Mouse (Mus musculus) spleen, embryonic (tissue): ENCODE results near the gene Exoc6b.

Experiments
- CTCF ChIA-PET: fragments of 350-600 bp; sonication (Branson Sonifier 250); formaldehyde crosslinking; loops from one replicate; lab custom pipeline; 2022; lab: Charles Lee

The Exoc6b gene

DNA sequence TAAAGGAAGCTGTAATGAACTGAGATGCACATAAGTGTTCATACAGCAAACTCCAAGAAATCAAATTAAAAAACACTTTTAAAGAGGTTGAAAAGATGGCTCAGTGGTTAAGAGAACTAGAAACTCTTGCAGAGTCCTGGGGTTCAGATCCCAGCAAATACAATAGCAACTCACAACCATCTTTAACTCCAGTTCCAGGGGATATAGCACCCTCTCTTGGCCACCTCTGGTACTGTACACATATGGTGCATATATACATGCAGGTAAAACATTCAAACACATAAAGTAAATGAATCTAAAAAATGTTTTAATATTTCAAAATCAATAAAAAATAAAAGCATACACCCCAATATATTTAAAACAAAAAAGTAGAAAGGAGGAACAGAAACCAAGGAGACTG lies 73.9 kb downstream of the Exoc6b start:
- CTCF ChIA-PET, result no interaction called here

DNA sequence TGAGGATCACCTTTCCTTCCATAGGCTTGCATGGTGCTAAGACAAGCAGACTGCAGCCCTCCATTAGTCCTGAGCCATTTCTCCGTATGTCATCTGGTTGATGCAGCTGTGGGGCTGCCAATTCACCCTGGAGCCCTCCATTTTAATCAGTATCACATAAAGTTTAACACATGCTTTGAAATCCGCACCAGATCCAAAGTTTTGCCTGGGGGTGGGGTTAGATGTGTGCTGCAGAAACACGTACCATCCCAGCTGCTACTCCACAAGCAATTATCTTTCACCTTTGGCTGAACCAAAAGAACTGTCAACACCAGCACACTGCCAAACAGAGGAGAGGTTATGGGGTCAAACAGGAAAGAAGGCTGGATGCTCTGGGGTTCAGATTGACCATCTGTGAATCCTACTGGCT lies 92.7 kb downstream of the Exoc6b start:
- CTCF ChIA-PET, result no interaction called here

DNA sequence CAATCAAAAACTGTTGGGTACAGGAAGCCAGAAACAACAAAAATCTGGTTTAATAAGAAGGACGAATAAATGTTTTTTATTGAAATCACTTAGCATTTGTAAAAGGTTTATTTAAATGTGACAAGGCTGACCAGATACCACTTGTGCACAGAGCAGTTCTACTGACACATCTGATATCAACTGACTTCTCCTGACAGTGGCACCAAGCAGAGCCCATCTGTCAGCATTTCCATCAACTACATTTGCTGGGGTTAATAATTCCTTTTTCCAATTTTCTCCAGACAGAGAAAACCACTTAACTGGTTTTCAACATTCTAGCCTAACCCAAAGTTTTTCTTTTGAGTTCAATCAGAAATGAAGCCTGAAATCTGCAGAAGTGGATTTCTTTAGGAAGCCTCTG lies 100.8 kb downstream of the Exoc6b start:
- CTCF ChIA-PET, result no interaction called here

DNA sequence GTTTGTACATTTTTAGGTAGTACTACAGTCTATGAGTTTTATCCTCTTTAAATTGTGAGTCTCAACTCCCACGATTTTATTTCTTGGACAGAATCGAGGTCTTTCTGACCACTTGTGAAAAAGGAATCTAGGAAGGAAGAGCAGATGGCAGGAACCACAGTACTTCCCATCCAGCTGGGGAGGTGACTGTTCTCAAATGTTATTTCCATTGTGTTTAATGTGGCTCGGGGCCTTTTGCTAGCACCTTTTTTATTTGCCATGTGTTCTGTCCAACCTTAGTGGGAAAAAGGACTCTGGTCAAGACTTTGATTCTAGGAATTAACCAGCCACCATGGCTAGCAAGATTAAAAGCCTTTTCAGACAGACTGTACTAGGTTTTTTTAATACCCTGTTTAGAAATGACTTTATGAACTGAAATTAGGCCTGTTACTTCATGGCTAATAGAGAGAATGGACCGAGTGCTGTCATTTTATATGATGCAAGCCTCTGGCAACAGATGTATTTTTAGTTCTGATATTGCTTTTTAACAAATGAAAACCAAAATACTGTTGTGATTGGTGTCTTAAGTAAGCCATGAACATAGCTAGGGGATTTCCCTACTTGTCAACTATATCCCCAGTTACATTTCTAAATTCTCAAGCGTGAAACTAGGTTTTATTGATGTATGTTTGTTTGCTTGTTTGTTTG lies 104.4 kb downstream of the Exoc6b start:
- CTCF ChIA-PET, result no interaction called here

DNA sequence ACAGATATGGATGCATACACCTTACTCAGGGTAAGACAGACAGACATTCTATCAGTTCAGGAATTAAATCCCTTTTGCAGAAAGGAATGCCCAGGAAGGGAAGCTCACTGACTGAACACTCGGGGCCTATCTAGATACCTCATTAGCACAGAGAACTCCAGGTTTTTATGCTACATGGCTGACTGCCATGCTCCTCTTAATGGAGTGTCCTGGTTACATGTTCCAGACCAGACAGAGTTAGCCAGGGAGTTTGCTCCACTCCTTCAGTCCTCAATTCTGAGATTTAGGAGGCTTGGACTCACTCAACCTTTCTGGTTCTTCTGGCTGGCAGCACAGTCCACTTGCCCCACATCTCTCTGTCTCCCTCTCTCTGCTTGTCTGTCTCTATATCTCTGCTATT lies 106.3 kb downstream of the Exoc6b start:
- CTCF ChIA-PET, result no interaction called here

DNA sequence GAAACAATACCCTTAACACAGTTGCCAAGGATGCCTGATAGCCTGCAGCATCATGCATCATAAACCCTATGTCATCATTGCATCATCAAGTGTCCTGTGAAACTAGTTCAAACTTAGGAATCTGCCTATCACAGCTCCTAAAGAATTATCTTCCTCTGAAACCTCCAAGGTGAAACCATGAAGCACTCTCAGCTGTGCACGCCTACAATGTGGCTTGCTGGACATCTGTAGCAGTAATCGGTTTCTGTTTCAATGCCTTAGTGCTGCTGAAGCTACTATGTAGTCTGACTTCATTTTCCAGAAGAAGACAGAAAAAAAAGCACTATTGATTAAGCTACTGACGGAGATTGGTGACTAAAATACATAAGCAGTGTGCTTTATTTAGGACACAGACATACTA lies 107.5 kb downstream of the Exoc6b start:
- CTCF ChIA-PET, result interaction anchor here (0.6 kb wide), 1 partner anchor 1035 kb away, joined by 6 read pairs; no protein-coding TSS in a partner anchor

DNA sequence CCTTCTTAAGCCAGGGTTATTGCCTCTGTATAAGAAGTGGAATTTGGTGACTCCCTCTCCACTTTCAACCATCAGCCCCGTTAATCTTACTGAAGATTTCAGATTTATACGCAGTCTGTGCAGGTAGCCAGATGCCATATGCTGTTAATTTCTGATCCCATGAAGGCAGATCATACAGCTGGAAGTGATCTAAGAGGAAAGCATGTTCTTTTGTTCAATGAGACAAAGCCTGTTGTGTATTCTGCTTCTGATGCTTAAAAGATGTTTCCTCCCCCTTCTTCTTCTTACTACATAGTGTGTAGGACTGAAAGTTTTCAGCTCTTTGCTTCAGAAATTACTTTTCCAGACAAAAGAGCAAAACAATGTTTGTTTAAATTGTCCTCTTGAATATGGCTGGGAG lies 109.8 kb downstream of the Exoc6b start:
- CTCF ChIA-PET, result no interaction called here

DNA sequence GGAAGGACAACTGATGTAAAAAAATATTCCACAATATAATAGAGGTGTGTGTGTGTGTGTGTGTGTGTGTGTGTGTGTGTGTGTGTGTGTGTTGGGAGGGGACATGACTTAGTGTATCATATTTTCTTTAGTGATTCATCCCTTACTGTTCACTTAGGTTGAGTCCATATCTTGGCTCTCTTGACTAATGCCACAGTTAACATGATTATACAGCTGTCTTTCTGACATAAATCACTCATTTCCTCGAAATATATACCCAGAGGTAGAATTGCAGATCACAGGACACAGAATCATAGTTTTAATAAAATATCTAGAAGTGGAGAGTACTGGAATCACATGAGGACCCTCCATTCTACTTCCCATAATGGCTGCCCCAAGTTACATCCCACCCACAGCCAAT lies 117.7 kb downstream of the Exoc6b start:
- CTCF ChIA-PET, result no interaction called here

DNA sequence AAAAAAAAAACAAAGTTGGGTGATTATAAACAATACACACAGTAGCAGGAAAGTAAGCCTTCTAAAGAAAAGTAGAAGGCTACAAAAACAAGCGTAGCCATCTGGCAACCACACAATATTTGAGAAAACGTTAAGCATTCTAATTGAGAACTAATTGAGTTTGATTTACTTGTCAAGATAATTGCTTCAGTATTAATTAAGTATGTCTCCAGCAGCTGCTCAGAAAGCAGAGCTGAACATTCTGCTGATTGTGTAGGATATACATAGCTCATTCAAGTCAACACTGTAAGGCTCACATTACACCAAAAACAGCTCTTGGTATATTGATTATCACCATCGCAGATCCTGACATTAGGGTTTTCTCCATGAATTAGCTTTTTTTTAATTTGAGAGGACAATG lies 122.7 kb downstream of the Exoc6b start:
- CTCF ChIA-PET, result no interaction called here

DNA sequence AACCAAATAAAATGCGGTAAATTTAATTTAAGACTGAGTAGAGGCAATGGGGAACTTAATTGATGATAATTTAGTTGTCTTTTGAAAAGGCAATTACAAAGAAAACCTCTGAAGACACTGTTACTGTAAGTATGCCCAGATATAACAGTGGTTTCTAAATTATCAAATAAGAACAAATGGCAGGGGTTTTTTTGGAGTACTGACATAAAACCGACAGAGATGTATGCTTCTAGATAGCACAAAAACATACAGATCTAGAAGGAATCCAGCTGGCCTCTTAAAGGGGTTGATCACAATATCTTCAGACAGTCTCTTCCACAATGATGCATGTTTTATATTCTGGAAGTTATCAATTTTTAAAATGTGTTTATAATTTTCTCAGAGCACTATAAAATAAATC lies 123.2 kb downstream of the Exoc6b start:
- CTCF ChIA-PET, result no interaction called here

DNA sequence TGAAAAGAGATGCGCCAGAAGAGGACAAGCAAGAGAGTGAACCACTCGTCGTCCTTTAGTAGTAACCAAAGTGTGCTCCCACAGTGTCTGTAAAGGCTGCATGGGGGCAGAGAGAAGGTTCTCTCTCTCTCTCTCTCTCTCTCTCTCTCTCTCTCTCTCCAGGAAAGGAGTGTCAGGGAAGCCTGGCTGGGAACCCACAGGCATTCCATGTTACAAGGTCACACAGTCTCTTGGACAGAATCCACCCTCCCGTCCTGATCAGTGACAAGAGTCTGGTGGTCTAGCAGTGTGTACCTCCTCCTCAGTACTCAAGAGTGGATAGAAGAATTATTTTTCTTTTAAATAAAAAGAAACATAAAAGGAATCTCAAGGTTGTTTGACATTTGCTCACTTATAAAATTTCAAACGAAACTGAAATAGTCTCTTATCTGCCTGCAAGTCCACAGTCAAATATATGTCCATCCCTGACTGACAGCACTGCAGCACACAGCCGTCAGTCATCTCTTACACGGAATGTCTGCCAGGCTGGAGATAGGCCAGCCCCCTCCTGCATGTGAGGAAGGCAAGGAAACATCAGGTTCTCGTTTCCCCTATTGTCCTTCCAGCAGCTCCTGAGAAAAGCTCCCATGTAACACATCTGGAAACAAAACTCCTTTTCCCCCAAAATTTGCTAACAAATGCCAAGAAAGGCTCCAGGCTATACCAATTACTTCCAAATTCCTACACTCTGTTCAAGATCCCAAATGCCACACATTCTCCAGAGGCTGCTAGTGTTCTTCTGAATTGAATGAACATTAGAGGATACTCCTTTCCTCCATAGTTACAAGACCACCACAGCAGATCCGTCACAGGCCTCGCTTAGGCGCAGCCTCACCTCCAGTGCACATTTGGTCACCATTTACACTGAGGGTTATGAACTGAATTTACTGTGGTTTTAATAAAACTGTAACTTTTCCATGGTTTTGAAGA lies 136.1 kb downstream of the Exoc6b start:
- CTCF ChIA-PET, result interaction anchor here (0.7 kb wide), 1 partner anchor 83 kb away, joined by 4 read pairs; no protein-coding TSS in a partner anchor

DNA sequence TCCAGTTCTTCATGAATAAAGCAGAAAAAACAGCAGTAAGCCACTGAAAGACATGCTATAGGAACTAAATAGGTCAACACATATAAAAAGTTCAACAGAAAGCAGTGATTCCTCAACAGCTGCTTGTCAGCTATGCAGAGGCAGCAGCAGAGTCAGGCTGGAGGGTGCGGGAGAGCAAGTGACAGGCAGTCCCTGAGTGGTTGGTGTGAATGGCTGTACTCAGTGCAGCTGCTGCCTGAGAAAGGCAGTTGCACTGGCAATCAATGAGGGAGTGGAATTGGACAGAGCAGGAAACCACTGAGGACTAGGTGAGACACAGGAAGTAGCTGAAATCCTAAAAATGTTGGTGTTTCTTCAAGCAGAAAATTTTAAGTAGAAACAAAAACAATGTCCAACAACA lies 138.3 kb downstream of the Exoc6b start:
- CTCF ChIA-PET, result no interaction called here

DNA sequence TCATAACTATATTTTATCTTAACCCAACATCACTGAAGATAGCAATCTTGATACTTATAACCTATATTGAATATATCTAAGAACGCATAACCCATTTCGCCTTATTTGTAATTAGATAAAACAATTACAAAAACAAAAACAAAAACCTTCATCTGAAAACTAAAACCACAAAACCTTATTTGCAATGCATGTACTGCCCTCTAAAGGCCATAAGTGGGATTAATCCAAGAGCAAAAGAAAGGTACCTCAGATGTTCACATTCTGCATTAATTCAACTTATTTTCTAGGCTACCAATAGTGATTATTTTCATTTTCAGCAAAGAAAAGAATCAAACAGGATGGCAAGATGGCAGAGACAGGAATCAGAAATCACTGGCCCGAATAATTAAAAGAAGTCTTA lies 143.2 kb downstream of the Exoc6b start:
- CTCF ChIA-PET, result no interaction called here

DNA sequence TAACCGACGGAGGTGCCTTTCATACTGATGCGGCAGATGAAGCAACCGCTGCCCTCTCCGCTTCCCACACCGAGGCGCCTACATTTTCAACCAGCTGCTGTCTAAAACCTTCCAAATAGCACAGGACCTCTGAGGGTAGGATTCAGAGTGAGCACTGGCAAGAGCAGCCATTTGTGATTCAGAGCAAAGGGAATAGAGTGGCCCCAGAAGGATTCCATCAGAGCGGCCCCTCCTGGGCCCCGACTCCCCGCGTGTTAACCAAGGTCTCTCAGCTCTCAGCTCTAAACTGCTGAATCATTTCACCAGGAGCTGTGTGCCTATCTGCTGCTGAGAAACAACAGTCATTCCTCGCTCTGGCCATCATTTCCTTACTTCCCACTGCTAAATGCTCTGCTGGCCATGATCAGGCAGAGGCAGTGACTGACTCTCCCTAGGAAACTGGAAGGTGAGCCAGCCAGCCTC lies 145.5 kb downstream of the Exoc6b start:
- CTCF ChIA-PET, result no interaction called here

DNA sequence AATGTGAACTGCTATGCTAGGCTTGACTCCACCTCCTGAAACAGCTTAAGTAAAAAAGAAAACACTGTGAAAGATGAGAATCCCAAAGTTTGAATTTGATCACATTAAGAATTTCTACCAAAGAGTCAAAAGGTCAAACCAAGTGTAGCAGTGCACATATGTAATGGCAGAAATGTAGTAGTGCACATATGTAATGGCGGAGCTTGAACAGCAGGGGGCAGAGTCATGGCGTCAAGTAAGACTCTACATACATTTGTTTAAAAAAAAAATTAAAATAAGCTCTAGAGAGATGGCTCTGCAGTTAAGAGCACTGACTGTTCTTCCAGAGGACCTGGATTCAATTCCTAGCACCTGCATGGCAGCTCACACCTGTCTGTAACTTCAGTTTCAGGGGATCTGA lies 153.0 kb downstream of the Exoc6b start:
- CTCF ChIA-PET, result no interaction called here

DNA sequence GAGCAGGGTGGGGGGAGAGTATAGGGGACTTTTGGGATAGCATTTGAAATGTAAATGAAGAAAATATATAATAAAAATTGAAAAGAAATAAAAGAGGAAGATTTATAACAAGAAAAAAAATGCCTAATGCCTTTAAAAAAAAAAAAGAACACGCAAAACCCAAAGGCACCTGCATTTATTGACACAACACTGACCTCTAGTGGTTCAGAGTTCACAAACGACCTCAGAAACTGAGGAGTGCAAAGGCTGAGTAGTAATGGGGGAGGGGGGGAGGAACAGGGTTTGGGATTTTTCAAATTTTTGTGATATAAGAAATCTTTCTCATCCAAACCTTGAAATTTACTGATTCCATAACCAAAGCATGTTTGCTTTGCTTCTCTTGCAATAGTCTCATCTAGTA lies 156.9 kb downstream of the Exoc6b start:
- CTCF ChIA-PET, result interaction anchor here (0.7 kb wide), 2 partner anchors 104 to 512 kb away, joined by 3 to 11 read pairs; no protein-coding TSS in a partner anchor

DNA sequence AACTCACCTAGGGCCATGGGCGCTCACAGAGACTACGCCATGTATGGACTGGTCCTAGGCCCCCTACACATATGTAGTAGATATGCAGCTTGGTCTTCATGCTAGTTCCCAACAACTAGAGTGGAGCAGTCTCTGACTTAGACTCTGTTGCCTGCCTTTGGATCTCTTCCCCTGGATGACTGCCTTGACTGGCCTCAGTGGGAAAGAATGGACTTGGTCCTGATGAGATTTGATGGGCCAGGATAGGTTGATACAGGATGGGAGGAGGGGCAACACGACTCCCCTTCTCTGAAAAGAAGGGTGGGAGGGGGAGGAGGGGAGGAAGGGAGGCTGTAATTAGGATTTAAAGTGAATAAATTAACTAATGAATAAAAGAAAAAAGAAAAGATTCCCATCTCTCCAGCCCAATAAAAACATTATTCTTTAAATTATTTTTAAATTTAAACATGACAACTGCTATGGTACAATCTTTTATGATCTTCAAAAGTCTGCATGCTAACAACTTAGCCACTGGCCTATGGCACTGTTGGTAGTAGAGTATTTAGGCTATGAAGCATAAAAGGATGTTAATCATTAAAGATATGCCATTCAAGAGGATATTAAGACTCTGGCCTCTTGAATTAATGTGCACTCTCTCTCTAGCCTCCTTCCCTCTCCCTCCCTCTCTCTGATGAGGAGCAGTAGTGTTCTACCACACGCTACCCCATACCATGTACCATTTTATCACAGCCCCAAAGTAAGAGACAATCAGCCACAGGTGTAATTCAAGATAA lies 170.1 kb downstream of the Exoc6b start:
- CTCF ChIA-PET, result no interaction called here

DNA sequence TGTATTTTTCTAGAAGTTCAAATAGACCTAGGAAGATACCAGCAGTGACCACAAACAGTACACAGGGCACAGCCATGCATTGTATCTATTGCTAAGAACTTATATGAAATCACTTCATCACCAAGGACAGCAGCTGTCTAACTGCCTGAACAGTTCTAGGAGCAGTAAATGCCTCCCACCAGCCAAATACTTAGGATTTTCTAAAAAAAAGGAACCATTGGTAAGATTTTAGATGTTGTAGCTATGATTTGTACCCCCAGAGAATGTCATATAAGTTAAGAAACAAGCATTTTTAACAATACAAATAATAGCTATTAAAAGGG lies 175.6 kb downstream of the Exoc6b start:
- CTCF ChIA-PET, result no interaction called here

DNA sequence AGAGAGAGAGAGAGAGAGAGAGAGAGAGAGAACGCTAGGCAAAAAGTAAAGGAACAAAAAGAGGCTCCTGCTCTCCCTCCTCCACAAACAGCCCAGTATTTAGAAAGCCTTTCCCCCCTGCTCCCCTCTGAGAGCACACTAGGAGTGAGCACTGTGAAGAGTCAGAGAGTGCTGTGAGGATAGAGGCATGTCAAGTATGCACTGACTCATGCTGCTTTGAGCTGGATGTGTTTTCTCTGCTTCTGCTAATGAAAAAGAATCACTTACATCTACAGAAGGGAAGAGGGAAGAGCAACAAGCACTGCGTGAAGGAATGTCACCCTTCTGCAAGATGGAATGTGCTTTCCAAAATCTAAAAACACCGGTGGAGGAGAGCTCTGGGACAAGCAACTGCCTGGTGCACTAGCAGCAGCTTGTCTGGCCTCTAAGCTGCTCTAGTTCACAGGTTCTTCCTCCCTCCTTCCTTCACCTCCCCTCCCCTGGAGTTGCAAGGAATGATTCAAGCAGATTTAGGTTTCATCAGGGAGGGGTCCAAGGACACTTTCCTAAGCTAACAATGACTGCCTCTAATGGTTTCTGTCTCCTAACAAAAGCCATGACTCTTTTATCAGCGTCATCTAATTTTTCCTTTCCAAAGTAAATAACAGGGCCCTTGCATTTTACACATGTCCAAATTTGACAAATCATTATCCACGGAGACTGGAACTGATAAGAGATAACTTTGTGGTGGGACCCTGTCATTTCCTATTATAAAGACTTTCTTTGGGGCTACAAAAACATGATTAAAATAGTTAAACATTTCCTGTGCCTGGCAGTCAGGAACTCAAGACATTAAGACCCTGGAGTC lies 176.2 kb downstream of the Exoc6b start:
- CTCF ChIA-PET, result interaction anchor here (0.6 kb wide), 1 partner anchor 1495 kb away, joined by 3 read pairs; no protein-coding TSS in a partner anchor

DNA sequence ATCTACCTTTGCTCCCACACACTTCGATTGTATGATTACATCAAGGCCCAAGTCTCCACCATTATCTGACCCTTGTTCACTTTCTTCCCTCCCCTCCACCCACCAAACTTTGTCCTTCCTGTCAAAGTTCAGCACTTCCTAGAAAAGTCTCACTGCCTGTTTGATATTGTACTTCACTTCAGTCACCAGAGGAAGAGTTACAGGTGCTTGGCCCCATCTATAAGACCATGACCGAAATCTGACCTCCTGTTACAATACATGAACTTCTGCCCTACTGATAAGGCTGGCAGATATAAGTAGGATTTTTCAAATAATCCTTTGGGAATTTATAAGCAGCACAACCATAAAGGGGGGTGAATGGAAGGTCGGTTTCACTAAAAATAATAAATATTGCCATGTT lies 182.8 kb downstream of the Exoc6b start:
- CTCF ChIA-PET, result no interaction called here

DNA sequence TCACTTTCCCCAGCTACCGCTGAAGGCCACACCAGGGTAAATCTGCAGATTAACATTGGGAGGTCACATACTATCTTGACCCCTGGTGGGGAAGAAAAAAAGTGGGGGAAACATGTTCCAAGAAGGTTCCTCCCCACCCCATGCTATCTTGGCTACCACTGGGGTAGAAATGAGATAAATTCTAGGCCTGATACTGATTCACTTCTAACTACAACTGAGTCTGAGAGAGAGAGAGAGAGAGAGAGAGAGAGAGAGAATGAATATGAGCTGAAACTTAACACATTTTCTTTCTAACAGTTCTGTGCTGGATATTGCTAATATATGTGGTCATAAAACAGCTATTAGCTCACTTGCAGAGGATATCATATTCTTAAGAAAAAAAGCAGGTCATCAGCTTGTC lies 184.2 kb downstream of the Exoc6b start:
- CTCF ChIA-PET, result no interaction called here
